Mouse (Mus musculus): ENCODE data around the gene Msh4. TPM values are rescaled to one million over a fixed set of nuclear protein-coding genes. Genes with fewer than 3 reads are reported as not detected.

Gene Msh4
- polyA plus RNA-seq, 1 experiment from 2014 or later: 0.15 TPM

DNA sequence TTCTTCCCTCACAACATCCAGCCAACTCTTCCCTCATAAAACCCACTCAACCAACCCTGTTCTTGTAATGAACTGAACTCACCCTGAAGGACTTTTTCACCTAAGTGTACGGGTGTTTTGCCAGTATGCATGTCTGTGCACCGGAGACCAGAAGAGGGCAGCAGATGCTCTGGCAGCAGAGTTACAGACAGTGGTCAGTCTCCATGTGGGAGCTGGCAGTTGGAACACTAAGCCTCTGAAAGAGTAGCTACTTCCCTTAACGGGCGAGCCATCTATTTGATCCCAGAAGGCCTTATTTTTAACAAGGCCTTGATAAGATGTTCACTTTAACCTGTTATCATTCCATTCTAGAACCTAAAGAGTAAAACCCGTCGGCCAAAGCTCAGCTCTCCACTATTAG, 1.4 kb downstream of the Msh4 start:
- peak; percentile 52 for DNase-seq (ENCODE audit: low spot score)
- Histone ChIP-seq H3K9me3 (no peaks in the 10 kb centered on the region), H3K27ac (replicated peaks) (no peak overlapping the region), H3K4me3 (no peak overlapping the region), H3K36me3 (replicated peaks) (peaks cover 66% of the 10 kb centered on the region), H3K4me1 (peaks cover 20% of the 10 kb centered on the region), H3K27me3 (replicated peaks; ENCODE audit: low read depth, poor library complexity, severe bottlenecking) (no peaks in the 10 kb centered on the region)
- WGBS: 72% methylated on average over 6 of the region's 6 CpGs

DNA sequence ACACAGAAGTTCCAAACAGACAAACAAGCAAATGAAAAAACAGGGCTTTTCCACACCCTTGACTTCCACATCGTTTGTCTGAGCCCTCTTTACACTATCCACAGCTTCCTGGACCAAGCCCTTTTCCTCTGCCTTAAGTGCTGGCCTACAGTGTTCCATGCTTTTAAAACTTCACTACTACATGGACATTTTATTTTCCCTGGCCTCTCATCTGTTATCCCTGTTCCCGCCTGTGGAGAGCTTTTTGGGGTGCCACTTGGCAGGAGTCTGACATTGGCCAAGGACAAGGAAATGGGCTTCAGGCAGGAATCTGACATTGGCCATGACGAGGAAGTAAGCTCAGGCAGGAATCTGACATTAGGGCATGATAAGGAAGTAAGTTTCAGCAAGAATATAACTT, 3.3 kb downstream of the Msh4 start:
- no peak overlapping the region for H3K27ac ChIP-seq (replicated peaks)
- H3K4me3 ChIP-seq: no peak overlapping the region
- peaks cover 4% of the 10 kb centered on the region; the same call in 1 of the 2 replicates for H3K4me1 ChIP-seq
- H3K9me3 ChIP-seq: no peaks in the 10 kb centered on the region
- peaks cover 46% of the 10 kb centered on the region for H3K36me3 ChIP-seq (replicated peaks)
- DNase-seq (ENCODE audit: low spot score): no peak
- WGBS: 77% methylated on average over 3 of the region's 3 CpGs
- H3K27me3 ChIP-seq (replicated peaks; ENCODE audit: low read depth, poor library complexity, severe bottlenecking): no peaks in the 10 kb centered on the region

DNA sequence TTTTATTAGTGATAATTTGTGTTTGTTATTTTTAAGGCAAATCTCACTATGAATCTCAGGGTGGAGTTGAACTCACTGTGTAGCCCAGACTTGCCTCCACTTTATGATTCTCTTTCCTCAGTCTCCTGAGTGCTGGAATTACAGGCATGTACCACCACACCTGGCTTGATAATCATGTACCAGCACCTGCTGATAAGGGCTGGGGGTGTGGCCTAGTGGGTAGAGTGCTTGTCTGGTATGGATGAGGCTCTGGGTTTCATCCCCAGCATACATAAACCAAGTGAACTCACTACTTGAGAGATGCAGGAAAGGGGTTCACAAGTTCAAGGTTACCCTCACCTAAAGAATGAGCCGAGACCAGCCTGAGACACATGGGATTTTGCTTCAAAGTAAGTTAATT, 4.0 kb downstream of the Msh4 start:
- Histone ChIP-seq H3K4me1 (peaks cover 4% of the 10 kb centered on the region; the same call in 1 of the 2 replicates), H3K27me3 (replicated peaks; ENCODE audit: low read depth, poor library complexity, severe bottlenecking) (no peaks in the 10 kb centered on the region), H3K9me3 (no peaks in the 10 kb centered on the region), H3K4me3 (no peak overlapping the region), H3K36me3 (replicated peaks) (peaks cover 39% of the 10 kb centered on the region), H3K27ac (replicated peaks) (no peak overlapping the region)
- WGBS: 93% methylated on average over 1 of the region's 1 CpGs
- DNase-seq (ENCODE audit: low spot score): no peak

DNA sequence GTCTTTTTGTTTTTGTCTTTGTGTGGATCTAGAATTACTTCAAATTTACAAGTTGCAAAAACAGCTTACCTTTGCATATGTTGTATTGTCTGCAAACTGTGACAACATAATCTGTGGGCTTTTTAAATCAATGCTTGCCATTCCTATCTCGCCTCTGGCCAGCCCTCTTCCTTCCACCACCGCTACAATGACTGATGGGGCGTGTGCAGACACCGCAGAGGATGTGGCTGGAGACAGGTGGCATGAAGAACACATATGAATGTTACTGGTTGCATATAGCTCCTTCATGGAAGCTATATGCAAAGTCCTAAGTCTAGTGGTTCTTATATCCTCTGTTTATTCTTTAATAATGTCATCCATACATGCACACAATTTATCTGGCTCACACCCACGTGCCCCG, 8.7 kb downstream of the Msh4 start:
- Histone ChIP-seq H3K36me3 (replicated peaks) (no peaks in the 10 kb centered on the region), H3K27me3 (replicated peaks; ENCODE audit: low read depth, poor library complexity, severe bottlenecking) (no peaks in the 10 kb centered on the region), H3K9me3 (no peaks in the 10 kb centered on the region), H3K4me1 (no peaks in the 10 kb centered on the region), H3K4me3 (no peak overlapping the region), H3K27ac (replicated peaks) (no peak overlapping the region)
- no peak for DNase-seq (ENCODE audit: low spot score)
- WGBS: 79% methylated on average over 6 of the region's 6 CpGs

DNA sequence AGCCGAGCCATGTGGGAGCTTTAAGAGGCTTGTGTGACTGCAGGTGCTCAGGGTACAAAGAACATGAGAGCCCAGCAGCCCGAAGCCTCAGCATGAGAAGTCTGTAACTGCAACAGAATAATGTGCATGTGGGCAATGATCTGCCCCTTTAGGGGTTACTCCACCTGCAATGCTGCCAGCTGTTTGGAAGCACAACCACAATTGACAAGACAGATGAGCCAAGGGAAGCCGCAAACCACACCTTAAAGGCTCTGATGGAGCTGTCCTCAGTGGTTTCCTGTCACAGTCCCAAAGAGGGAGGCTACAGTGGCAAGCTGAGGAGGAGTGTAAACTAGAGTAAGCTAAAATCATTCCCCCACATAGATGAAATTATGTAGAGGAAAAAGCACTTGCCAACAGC, 10.5 kb downstream of the Msh4 start:
- no peak for DNase-seq (ENCODE audit: low spot score)
- H3K36me3 ChIP-seq (replicated peaks): no peaks in the 10 kb centered on the region
- no peaks in the 10 kb centered on the region for H3K4me1 ChIP-seq
- H3K27me3 ChIP-seq (replicated peaks; ENCODE audit: low read depth, poor library complexity, severe bottlenecking): no peaks in the 10 kb centered on the region
- WGBS: 87% methylated on average over 3 of the region's 3 CpGs
- H3K4me3 ChIP-seq: no peak overlapping the region
- H3K9me3 ChIP-seq: no peaks in the 10 kb centered on the region
- no peak overlapping the region for H3K27ac ChIP-seq (replicated peaks)

DNA sequence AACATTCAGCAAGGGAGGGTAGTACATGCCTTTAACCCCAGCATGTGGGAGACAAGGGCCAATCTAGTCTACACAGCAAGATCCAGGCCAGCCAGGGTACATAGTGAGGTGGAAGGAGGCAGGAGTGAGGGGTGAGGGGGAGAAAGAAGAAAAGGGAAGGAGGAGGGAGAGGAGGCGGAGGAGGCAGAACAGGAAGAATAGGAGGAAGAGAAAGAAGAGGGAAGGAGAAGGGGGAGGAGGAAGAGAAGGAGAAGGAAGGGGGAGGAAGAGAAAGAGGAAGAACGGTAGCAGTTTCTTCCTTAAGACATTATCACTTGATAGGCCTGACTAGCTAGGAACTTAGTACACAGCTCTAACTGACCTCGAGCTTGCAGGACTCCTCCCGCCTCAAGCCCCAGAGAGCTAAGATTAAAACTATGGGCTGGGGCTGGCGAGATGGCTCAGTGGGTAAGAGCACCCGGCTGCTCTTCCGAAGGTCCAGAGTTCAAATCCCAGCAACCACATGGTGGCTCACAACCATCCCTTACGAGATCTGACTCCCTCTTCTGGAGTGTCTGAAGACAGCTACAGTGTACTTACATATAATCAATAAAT, 16.7 kb downstream of the Msh4 start:
- no peaks in the 10 kb centered on the region for H3K9me3 ChIP-seq
- H3K36me3 ChIP-seq (replicated peaks): no peaks in the 10 kb centered on the region
- no peak overlapping the region for H3K27ac ChIP-seq (replicated peaks)
- DNase-seq (ENCODE audit: low spot score): no peak
- no peak overlapping the region for H3K4me3 ChIP-seq
- no peaks in the 10 kb centered on the region for H3K4me1 ChIP-seq
- 74% methylated on average over 8 of the region's 8 CpGs for WGBS
- no peaks in the 10 kb centered on the region for H3K27me3 ChIP-seq (replicated peaks; ENCODE audit: low read depth, poor library complexity, severe bottlenecking)

DNA sequence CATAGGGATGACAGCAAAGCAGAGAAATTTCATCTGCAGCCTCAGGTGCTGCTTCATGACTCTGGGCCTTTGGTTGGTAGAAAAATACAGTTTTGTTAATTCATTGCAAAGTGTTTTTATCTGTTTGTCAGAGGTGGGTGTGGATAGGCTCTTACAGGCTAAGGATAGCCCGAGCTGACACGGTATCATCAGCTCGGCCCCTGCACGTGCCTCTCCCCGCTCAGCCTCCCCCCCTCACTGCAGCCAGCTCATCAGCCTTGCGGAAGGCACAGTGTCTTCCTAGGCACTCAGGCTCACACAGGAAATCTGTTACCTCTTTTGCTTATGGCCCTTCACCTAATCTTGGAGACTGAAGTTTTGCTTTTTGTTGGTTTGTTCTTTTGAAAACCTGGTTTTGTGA, 17.8 kb downstream of the Msh4 start:
- WGBS: 76% methylated on average over 6 of the region's 6 CpGs
- H3K4me1 ChIP-seq: no peaks in the 10 kb centered on the region
- no peak for DNase-seq (ENCODE audit: low spot score)
- H3K4me3 ChIP-seq: no peak overlapping the region
- H3K9me3 ChIP-seq: no peaks in the 10 kb centered on the region
- no peak overlapping the region for H3K27ac ChIP-seq (replicated peaks)
- H3K27me3 ChIP-seq (replicated peaks; ENCODE audit: low read depth, poor library complexity, severe bottlenecking): no peaks in the 10 kb centered on the region
- H3K36me3 ChIP-seq (replicated peaks): no peaks in the 10 kb centered on the region

DNA sequence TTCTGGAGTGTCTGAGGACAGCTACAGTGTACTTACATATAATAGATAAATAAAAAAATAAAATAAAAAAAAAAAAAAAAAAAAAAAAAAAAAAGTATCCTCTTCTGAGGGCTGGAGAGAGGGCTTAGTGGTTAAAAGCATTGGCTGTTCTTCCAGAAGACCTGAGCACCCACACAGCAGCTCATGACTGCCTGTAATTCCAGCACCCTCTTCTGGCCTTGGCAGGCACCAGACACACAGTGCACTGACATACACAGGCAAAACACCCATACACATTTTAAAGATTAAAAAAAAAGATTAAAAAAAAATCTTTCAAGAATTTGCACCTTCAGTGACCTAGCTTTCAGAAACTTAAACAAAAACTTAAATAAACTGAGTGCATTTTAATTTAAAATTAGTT, 19.6 kb downstream of the Msh4 start:
- H3K27ac ChIP-seq (replicated peaks): no peak overlapping the region
- H3K9me3 ChIP-seq: no peaks in the 10 kb centered on the region
- no peak overlapping the region for H3K4me3 ChIP-seq
- no peaks in the 10 kb centered on the region for H3K27me3 ChIP-seq (replicated peaks; ENCODE audit: low read depth, poor library complexity, severe bottlenecking)
- no peaks in the 10 kb centered on the region for H3K36me3 ChIP-seq (replicated peaks)
- H3K4me1 ChIP-seq: no peaks in the 10 kb centered on the region
- no peak for DNase-seq (ENCODE audit: low spot score)

DNA sequence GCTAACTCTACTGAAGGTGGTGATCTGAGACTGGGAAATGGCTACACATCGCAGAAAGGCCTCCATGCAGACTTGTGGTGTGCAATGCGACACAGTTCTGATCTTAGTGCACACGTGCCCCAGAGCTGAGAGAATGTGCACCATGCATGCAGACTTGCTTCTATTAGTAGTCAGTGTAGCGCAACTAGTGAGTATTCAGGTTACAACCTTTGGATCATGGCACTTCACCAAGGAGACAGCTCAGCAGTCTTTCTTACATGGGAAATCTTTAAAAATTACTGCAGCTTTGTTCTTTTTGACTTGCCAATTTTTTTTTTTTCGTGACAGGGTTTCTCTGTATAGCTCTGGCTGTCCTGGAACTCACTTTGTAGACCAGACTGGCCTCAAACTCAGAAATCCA, 34.5 kb downstream of the Msh4 start:
- H3K27me3 ChIP-seq (replicated peaks; ENCODE audit: low read depth, poor library complexity, severe bottlenecking): no peaks in the 10 kb centered on the region
- H3K27ac ChIP-seq (replicated peaks): no peak overlapping the region
- 88% methylated on average over 5 of the region's 5 CpGs for WGBS
- no peaks in the 10 kb centered on the region for H3K36me3 ChIP-seq (replicated peaks)
- no peaks in the 10 kb centered on the region for H3K9me3 ChIP-seq
- H3K4me1 ChIP-seq: no peaks in the 10 kb centered on the region
- H3K4me3 ChIP-seq: no peak overlapping the region
- DNase-seq (ENCODE audit: low spot score): no peak

DNA sequence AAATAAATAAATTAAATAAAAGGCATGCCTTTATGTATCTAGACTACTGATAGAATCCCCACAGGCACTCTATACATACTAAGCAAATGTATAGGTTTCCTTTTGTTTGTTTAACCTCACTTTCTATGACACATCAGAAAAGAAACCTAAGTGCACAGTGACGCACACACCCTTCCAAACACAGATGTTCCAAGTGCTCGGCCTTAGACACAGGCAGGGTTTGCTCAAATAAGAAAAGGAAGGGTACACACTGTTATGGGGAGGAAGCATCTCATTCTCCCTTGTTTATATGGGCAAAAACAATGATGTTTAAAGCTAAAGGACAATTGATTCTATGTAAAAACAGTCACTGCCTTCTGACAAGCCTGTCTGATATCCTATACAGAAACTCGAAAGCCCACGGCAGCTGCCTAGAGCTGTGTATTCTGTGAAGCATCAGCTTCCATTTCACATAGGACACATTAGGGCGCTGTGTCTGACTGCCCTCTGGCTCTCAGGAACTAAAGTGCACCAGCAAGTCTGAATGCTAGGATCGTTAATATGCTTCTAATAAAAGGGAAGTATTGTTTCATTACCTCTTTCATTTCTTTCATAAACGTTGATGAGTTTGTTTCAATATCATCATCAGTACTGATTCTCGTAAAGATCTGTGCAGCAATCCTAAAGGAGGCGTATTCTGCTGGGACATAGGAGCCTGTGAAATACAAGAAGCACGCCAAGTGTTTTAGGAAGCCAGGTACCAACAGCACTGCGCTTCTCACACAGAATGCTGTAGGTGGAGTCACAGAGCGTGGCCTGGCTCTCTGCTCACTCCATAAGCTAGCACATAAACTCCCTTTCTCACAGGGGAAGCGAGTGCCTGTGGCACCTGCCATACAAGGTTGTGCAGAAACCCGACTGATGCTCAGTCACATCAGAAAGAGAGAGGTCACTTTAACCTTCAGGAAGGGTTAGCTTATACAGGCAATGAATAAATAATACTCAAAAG, 38.5 kb downstream of the Msh4 start:
- no peaks in the 10 kb centered on the region for H3K9me3 ChIP-seq
- H3K4me1 ChIP-seq: no peaks in the 10 kb centered on the region
- H3K27ac ChIP-seq (replicated peaks): no peak overlapping the region
- H3K36me3 ChIP-seq (replicated peaks): no peaks in the 10 kb centered on the region
- DNase-seq (ENCODE audit: low spot score): no peak
- H3K27me3 ChIP-seq (replicated peaks; ENCODE audit: low read depth, poor library complexity, severe bottlenecking): no peaks in the 10 kb centered on the region
- 77% methylated on average over 14 of the region's 14 CpGs for WGBS
- no peak overlapping the region for H3K4me3 ChIP-seq

DNA sequence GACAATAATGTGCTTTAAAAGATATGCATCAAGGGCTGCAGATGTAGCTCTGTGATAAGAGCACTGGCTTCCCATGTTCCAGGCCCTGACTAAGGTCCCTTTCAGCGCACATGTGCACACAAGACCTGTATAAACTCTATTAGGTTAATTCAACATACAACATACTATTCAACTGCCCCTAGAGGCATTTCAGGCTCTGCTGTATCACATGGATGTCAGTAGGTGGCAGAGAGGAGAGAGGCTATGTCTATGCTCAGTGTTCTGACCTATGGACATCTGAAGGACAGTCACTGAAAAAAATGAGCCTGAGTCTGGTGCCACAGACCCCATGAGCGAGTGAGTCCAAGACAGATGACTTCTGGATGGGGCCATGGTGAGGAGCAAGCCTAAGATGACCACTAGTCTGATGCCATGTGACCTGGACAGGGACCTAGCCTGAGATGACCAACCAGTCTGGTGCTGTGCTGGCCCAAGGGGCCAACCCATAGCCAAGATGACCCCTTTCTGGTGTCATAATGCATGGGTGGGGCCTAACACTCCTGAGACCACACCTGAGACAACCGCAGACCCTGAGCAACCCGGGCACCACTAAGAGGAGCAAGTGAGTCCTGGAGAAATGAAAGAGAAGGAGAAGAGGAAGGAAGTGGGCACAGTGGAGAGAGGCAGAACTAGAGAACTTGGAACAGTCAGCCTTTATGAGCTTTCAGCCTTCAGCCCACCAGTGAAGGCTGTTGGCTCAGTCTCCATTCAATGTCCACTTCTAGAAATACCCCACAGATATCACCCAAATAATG, 41.1 kb downstream of the Msh4 start:
- WGBS: 84% methylated on average over 4 of the region's 4 CpGs
- Histone ChIP-seq H3K9me3 (no peaks in the 10 kb centered on the region), H3K4me3 (no peak overlapping the region), H3K27ac (replicated peaks) (no peak overlapping the region), H3K36me3 (replicated peaks) (no peaks in the 10 kb centered on the region), H3K4me1 (no peaks in the 10 kb centered on the region), H3K27me3 (replicated peaks; ENCODE audit: low read depth, poor library complexity, severe bottlenecking) (no peaks in the 10 kb centered on the region)
- no peak for DNase-seq (ENCODE audit: low spot score)

DNA sequence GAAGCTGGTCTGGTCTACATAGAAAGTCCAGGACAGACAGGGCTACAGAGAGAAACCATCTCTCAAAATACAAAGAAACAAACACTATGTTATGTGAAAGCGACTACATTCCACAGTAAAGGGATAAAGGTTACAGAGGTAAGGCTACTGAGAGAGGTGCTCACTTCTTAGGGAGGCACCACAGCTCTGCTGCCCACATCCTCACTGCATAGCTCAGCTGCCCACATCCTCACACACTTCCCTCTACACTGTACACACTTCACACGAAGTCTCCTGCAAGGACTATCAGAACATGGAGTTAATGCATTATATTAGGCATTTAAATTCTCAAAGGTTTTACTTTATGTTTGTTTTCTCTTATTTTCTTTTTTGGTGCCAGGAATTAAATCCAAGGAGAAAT, 42.1 kb downstream of the Msh4 start:
- no peak overlapping the region for H3K4me3 ChIP-seq
- no peaks in the 10 kb centered on the region for H3K4me1 ChIP-seq
- WGBS: 88% methylated on average over 2 of the region's 2 CpGs
- no peak for DNase-seq (ENCODE audit: low spot score)
- H3K27me3 ChIP-seq (replicated peaks; ENCODE audit: low read depth, poor library complexity, severe bottlenecking): no peaks in the 10 kb centered on the region
- no peaks in the 10 kb centered on the region for H3K36me3 ChIP-seq (replicated peaks)
- H3K27ac ChIP-seq (replicated peaks): no peak overlapping the region
- H3K9me3 ChIP-seq: no peaks in the 10 kb centered on the region
